8 mouse cellular contexts compared by ENCODE assay signal in the genomic region with DNA sequence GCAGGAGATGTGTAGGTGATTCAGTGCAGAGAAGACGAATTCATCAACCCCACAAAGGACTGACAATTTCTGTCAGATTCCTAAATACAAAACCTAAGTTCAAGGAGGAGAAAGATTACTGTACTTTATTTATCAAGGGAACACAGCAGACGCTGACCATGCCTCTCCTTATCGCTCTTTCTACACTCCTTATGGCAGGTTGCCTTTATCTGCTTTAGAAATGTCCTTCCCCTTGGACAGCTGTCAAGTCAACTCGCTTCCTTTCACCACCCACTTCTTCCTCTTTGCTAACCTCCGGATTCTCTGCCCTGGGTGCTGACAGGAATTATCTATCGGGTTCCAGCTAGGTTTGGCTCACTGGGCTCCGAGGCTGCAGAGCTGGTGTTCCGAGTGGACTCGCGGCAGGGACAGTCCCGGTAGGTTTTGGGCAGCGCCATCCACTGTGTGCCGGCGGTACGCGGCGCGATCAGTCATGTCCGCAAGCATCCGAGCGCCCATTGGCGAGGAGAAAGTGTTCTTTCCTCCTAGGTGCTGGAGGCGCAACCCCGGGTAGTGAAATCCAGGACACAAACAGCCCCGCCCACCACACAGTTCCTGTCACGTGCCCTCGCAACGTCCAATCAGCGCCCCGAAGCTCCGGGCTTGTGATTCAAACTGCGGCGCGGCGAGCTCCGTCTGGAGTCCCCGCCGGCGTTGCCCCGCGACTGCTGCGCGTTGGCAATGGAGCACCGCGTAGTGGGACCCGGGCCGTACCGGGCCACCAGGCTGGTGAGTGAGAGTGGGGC. TPM values are rescaled to one million over a fixed set of nuclear protein-coding genes. Genes with fewer than 3 reads are reported as not detected.
DNase-seq lines count a peak whose midpoint lies in the region; ATAC-seq lines count a peak whose summit lies in the region.

A gene (plus strand): TSS at position 631 of the 785 bp plus-strand sequence.

- H3K9ac ChIP-seq in hindbrain, embryonic 12.5 days: peak within 1 kb of the TSS; percentile 68

- peaks cover 11% of the 10 kb centered on the region for H3K4me1 ChIP-seq in hindbrain, embryonic 12.5 days

- peak; percentile 99 for ATAC-seq in hindbrain, embryonic 12.5 days (ENCODE audit: low FRiP score)

- H3K4me3 ChIP-seq in hindbrain, embryonic 12.5 days: peak within 1 kb of the TSS; percentile 78

- peak within 1 kb of the TSS; percentile 70 for H3K27ac ChIP-seq in hindbrain, embryonic 12.5 days

- no peaks in the 10 kb centered on the region for H3K36me3 ChIP-seq in hindbrain, embryonic 12.5 days

- peak within 1 kb of the TSS; percentile 90 for H3K4me2 ChIP-seq in hindbrain, embryonic 12.5 days (replicated peaks)

- no peaks in the 10 kb centered on the region for H3K9me3 ChIP-seq in hindbrain, embryonic 12.5 days (replicated peaks)

- 1% methylated on average over 48 of the region's 48 CpGs for WGBS in hindbrain, embryonic 12.5 days

- DNase-seq in MN1 (ENCODE audit: low spot score): peak; percentile 98
- peak; percentile 91 for DNase-seq in cerebellum, adult 9-10 months
- peak; percentile 88 to 95 for DNase-seq in frontal cortex, adult 2 months (ENCODE audit: extremely low spot score in 1 of 2, low spot score in 1 of 2)
- peak; percentile 89 to 94 for DNase-seq in layer of hippocampus, postnatal 14 days (ENCODE audit: low spot score in 2 of 2)
- DNase-seq in lung, postnatal 14 days: peak; percentile 96
- peak; percentile 71 for DNase-seq in retina, adult 2 months (ENCODE audit: low read depth, low spot score)
- peak; percentile 96 to 97 for DNase-seq in thymus, postnatal 36 days

- no peaks in the 10 kb centered on the region; the same call in 1 of the 2 replicates for H3K27me3 ChIP-seq in hindbrain, embryonic 12.5 days

RNA-seq across cellular contexts. Expression of the gene that starts here (rescaled TPM):
- 0.38 and 0.53 TPM in 2 replicates for polyA plus RNA-seq in frontal cortex, adult 2 months (2012; rRNA removed)
- 8.1 and 9.2 TPM in 2 replicates for polyA plus RNA-seq in hindbrain, embryonic 12.5 days (2016; fragmentation: Nextera tagmentation; extraction: Ambion mirVana)
- 1 to 10 TPM; 1.8 TPM for total RNA-seq in layer of hippocampus, postnatal 14 days (2021)

Comparison
In these comparisons a context has a peak if more than half of its experiments do, and no peak if none do; other contexts are left out.
1. Peak in every context shown above with its lines: DNase-seq, ATAC-seq, H3K4me3 ChIP-seq and H3K27ac ChIP-seq.
2. Peak in DNase-seq in frontal cortex, adult 2 months; RNA of the gene not detected or under 1 TPM.